Mouse (Mus musculus) bone marrow macrophage, adult 2 months (primary cell): ENCODE measurements around the gene Jdp2.

Experiments used
- CTCF ChIP-seq: IDR thresholded peaks from 2 replicates; pipeline ENCODE4 v1.5.1; 2012; ENCODE audit warnings: low read depth, mild to moderate bottlenecking, low read length, moderate library complexity
- POLR2A ChIP-seq: IDR thresholded peaks from 2 replicates; pipeline ENCODE4 v1.6.1; 2012; ENCODE audit warnings: mild to moderate bottlenecking, low read depth, low read length, borderline replicate concordance

- TF ChIP-seq POLR2A (no peak), CTCF (no peak)
Observed at GRCm38 (mm10) chr12:85572047-85572475, 26.8 kb upstream of the Jdp2 start.
